In genomic region chr8:114984500-114984899, GRCm38 (mm10) we compare ENCODE assay signal across 19 mouse cellular contexts.
A peak's percentile ranks its signal among the peaks of the same experiment; 100 is the strongest.
DNase-seq lines count a peak whose midpoint lies in the region; ATAC-seq and TF ChIP-seq lines count a peak whose summit lies in the region.
"Had no signal": no experiment of that assay in that cellular context is flagged by ENCODE, and none has a peak within 500 bp of the region (broad histone marks: within the 10 kb centered on the region; RNA-seq: fewer than 3 reads in every experiment).

No protein-coding gene starts in this region.

- no peaks in the 10 kb centered on the region for H3K4me1 ChIP-seq in lung, embryonic 16.5 days (replicated peaks; ENCODE audit: control insufficient read depth, insufficient read depth, low read length)
- H3K4me1 ChIP-seq in kidney, postnatal 0 days (replicated peaks; ENCODE audit: insufficient read depth, low read length), result no peaks in the 10 kb centered on the region
- H3K4me1 ChIP-seq: forebrain, embryonic 13.5 days had no signal

- no peak overlapping the region for H3K27ac ChIP-seq in lung, embryonic 16.5 days (ENCODE audit: low read length)
- H3K27ac ChIP-seq in kidney, postnatal 0 days, result no peak overlapping the region
- H3K27ac ChIP-seq: embryonic facial prominence, embryonic 10.5 days; forebrain, embryonic 13.5 days; heart, embryonic 13.5 days; hindbrain, embryonic 12.5 days had no signal

- no peak overlapping the region for H3K4me2 ChIP-seq in lung, embryonic 16.5 days (ENCODE audit: low read depth, low read length)
- H3K4me2 ChIP-seq in kidney, postnatal 0 days (ENCODE audit: low read length), result no peak overlapping the region
- H3K4me2 ChIP-seq: forebrain, embryonic 13.5 days; heart, embryonic 13.5 days; hindbrain, embryonic 12.5 days had no signal

- no peaks in the 10 kb centered on the region for H3K36me3 ChIP-seq in lung, embryonic 16.5 days (ENCODE audit: control insufficient read depth, insufficient read depth, low read length)
- no peaks in the 10 kb centered on the region for H3K36me3 ChIP-seq in kidney, postnatal 0 days (ENCODE audit: insufficient read depth, low read length)
- H3K36me3 ChIP-seq: embryonic facial prominence, embryonic 10.5 days; heart, embryonic 13.5 days; hindbrain, embryonic 12.5 days had no signal

- H3K9me3 ChIP-seq in lung, embryonic 16.5 days (ENCODE audit: control insufficient read depth, low read length), result peaks cover 4% of the 10 kb centered on the region; the same call in 1 of the 2 replicates
- no peaks in the 10 kb centered on the region for H3K9me3 ChIP-seq in kidney, postnatal 0 days (replicated peaks; ENCODE audit: low read length)
- H3K9me3 ChIP-seq: embryonic facial prominence, embryonic 10.5 days; forebrain, embryonic 13.5 days; hindbrain, embryonic 12.5 days had no signal

- H3K4me3 ChIP-seq in lung, embryonic 16.5 days (ENCODE audit: low read length), result no peak overlapping the region
- H3K4me3 ChIP-seq in kidney, postnatal 0 days (replicated peaks; ENCODE audit: low read depth, low read length), result no peak overlapping the region
- H3K4me3 ChIP-seq: embryonic facial prominence, embryonic 10.5 days; forebrain, embryonic 13.5 days; heart, embryonic 13.5 days; hindbrain, embryonic 12.5 days had no signal

- TF ChIP-seq CTCF in kidney, postnatal 0 days (IDR thresholded peaks at IDR 0.05; ENCODE audit: low read depth), result no peak

- peak; percentile 43 for DNase-seq in kidney, adult 9 months
- no peak for DNase-seq in kidney, adult 11 months
- DNase-seq in lung, postnatal 14 days, result no peak
- DNase-seq in kidney, postnatal 0 days (ENCODE audit: low spot score), result no peak
- peak; percentile 13 to 31 for DNase-seq in kidney, postnatal 36 days
- no peak for DNase-seq in adrenal gland, adult 8-10 months
- DNase-seq: adrenal gland, adult 2 months; adrenal gland, postnatal 36 days; cerebellum, adult 2 months; cerebellum, postnatal 10 days; forebrain, postnatal 0 days; gastrocnemius, postnatal 25 days; heart, postnatal 10 days; heart, postnatal 4 days had no signal

- no peak overlapping the region for H3K9ac ChIP-seq in lung, embryonic 16.5 days (ENCODE audit: low read length)
- H3K9ac ChIP-seq in kidney, postnatal 0 days (ENCODE audit: low read depth, low read length), result no peak overlapping the region
- H3K9ac ChIP-seq: forebrain, embryonic 13.5 days; forebrain, postnatal 0 days; heart, embryonic 13.5 days; hindbrain, embryonic 12.5 days had no signal

- 0 out of 2 replicates have a peak, but pooled peaks have one; percentile 20 for ATAC-seq in lung, embryonic 16.5 days (ENCODE audit: low read depth)
- peak; percentile 68; the same call in 1 of the 2 replicates for ATAC-seq in kidney, postnatal 0 days (replicated peaks; ENCODE audit: low FRiP score, low read depth)
- ATAC-seq: forebrain, embryonic 13.5 days; forebrain, postnatal 0 days had no signal

- no peaks in the 10 kb centered on the region for H3K27me3 ChIP-seq in lung, embryonic 16.5 days (ENCODE audit: control insufficient read depth, insufficient read depth, low read depth, low read length)
- H3K27me3 ChIP-seq in kidney, postnatal 0 days (ENCODE audit: insufficient read depth, low read length), result no peaks in the 10 kb centered on the region
- H3K27me3 ChIP-seq: heart, embryonic 13.5 days had no signal

- 73% methylated on average over 8 of the region's 8 CpGs for WGBS in lung, embryonic 16.5 days
- WGBS in kidney, postnatal 0 days, result 71% methylated on average over 8 of the region's 8 CpGs

Comparison
In these comparisons a context has a peak if more than half of its experiments do, and no peak if none do; other contexts are left out.
1. DNase-seq: peak in kidney, adult 9 months (single experiment) and kidney, postnatal 36 days (2 of 2); none in kidney, adult 11 months (single experiment), lung, postnatal 14 days (single experiment), kidney, postnatal 0 days (single experiment) and adrenal gland, adult 8-10 months (single experiment).